Mouse (Mus musculus) erythroblast, embryonic 14.5 days (primary cell): ENCODE results near the gene E4f1. TPM values are rescaled to one million over a fixed set of nuclear protein-coding genes. Genes with fewer than 3 reads are reported as not detected.

Source experiments
- H3K27me3 ChIP-seq: 2 replicates; pipeline ENCODE4 v1.6.1; 2012; ENCODE audit warnings: inconsistent platforms; ENCODE audit not compliant: control insufficient read depth
- H3K36me3 ChIP-seq: 2 replicates; pipeline ENCODE4 v1.6.1; 2012; ENCODE audit warnings: mild to moderate bottlenecking, inconsistent platforms; ENCODE audit not compliant: control insufficient read depth
- H3K4me1 ChIP-seq: 2 replicates; pipeline ENCODE4 v1.6.1; 2012; ENCODE audit warnings: inconsistent platforms; ENCODE audit not compliant: control insufficient read depth
- H3K4me3 ChIP-seq: replicated peaks from 2 replicates; pipeline ENCODE3; 2012; ENCODE audit warnings: moderate library complexity, mild to moderate bottlenecking, inconsistent platforms
- H3K9me3 ChIP-seq: 2 replicates; pipeline ENCODE4 v1.6.1; 2012; ENCODE audit warnings: low read length, inconsistent platforms, mixed read lengths; ENCODE audit not compliant: control insufficient read depth
- GATA1 ChIP-seq: IDR thresholded peaks from 2 replicates; pipeline ENCODE4 v1.6.1; 2012; ENCODE audit warnings: low read length, inconsistent platforms, mixed read lengths
- TAL1 ChIP-seq: IDR thresholded peaks from 3 replicates; pipeline ENCODE4 v1.6.1; 2012; ENCODE audit warnings: low read length, inconsistent platforms, mixed read lengths
- polyA plus RNA-seq: library from polyadenylated mRNA; stranded (reverse); fragments of >175 nt; gene quantifications from 2 replicates; pipeline ENCODE4 v1.2.3, GENCODE M21; 2012

The E4f1 gene
- polyA plus RNA-seq, 1 experiment: 6.2 TPM

DNA sequence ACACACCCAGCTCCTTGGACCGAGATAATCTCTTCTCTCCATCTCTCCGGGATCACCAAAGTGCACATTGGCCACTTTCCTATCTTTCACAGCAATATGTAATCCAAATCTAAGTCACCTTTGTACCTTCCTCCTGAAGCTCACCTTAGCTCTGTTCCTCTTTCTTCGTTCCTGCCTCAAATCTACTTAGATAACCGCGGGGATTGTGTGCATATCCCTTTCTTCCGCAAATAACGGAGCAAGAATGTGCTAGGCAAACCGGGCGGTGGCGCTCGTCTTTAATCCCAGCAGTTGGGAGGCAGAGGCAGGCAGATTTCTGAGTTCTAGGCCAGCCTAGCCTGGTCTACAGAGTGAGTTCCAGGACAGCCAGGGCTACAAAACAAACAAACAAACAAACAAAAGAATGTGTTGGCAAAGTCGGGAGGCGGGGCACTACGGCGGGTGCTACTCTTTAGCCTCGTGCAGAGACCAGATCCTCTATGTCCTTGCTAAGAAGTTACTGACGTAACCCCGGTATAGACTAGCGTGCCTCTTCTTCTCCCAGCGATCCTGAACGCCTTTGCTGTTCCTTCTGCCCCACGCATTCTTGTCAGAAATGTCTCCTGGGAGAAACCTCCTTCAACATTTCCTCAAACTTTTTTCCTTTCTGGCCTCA, 56.4 kb downstream of the E4f1 start:
- Histone ChIP-seq H3K4me1 (peaks cover 46% of the 10 kb centered on the region), H3K4me3 (peak overlapping the region; percentile 99), H3K36me3 (peaks cover 75% of the 10 kb centered on the region), H3K27me3 (no peaks in the 10 kb centered on the region), H3K9me3 (no peaks in the 10 kb centered on the region)
- peak; percentile 77 for TF ChIP-seq GATA1
- no peak for TF ChIP-seq TAL1

DNA sequence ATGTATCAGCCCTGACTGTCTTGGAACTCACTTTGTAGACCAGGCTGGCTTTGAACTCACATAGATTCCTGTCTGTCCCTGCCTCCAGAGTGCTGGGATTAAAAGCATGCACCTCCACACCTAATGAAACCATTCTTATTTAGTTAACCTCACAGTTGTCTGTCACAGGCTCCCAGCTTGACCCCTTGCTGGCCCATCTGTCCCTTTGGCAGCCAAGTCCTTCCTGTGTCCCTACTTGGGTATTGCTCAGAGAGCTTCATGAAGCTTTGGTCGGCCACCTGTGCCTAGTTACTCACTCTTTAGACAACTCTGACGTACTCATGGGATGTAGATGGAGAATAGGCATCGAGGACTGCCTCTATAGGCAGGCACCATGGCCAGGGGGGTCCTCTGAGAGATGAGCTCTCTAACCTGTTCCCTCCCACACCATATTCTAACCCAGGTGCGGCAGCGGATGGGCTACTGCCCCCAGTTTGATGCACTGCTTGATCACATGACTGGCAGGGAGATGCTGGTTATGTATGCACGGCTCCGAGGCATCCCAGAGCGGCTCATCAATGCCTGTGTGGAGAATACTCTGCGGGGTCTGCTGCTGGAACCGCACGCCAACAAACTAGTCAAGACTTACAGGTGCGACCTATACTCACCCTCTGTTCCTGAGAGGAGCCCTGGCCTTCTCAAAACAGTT, 62.9 kb downstream of the E4f1 start:
- H3K4me1 ChIP-seq: peaks cover 4% of the 10 kb centered on the region

DNA sequence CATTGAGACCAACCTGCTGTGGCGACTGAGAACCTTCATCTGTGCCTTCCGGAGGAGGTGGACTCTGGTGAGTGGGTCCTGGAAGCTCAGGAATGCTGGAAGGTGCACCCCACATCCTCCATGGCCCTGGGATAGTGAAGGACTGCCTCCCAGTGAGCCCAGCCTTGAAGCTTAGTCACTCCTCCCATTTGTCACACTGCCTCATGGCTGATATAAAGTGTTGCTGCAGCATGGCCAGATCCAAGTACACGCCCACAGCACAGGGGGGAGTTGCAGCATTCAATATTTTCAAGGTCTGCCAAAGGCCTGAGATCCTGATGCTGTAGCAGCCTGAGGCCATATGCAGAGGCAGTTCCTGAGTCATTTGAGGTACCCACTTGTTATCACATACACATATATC, 67.7 kb downstream of the E4f1 start:
- TF ChIP-seq GATA1 (no peak), TAL1 (no peak)
- H3K4me3 ChIP-seq: no peak overlapping the region
- no peaks in the 10 kb centered on the region for H3K27me3 ChIP-seq
- peaks cover 92% of the 10 kb centered on the region for H3K36me3 ChIP-seq
- H3K9me3 ChIP-seq: no peaks in the 10 kb centered on the region
- peaks cover 2% of the 10 kb centered on the region for H3K4me1 ChIP-seq

More for the DNA sequence above, 62.9 kb downstream of the E4f1 start:
- TF ChIP-seq GATA1 (no peak), TAL1 (no peak)
- Histone ChIP-seq H3K9me3 (no peaks in the 10 kb centered on the region), H3K27me3 (no peaks in the 10 kb centered on the region), H3K36me3 (peaks cover 90% of the 10 kb centered on the region), H3K4me3 (no peak overlapping the region)

DNA sequence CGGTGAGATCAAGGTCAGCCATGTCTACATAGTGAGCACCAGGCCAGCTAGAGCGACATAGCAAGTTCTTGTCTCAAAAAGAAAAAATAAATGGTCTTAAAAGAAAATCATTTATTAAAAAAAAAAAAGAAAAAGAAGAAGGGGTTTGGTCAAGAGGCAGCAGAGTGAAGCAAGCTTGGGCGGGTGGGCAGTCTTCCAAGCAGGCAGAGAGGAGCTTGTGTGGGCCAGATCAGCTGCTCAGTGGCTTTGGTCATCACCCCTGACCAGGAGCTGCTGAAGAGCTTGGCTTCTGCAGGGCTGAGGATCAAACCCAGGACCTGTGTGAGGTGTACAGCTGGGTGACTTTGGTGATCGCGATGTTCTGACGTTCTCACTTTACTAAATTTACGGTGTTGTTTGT, 75.7 kb downstream of the E4f1 start:
- Histone ChIP-seq H3K9me3 (no peaks in the 10 kb centered on the region), H3K4me1 (peaks cover 2% of the 10 kb centered on the region; the same call in 1 of the 2 replicates), H3K4me3 (no peak overlapping the region), H3K36me3 (peaks cover 87% of the 10 kb centered on the region), H3K27me3 (no peaks in the 10 kb centered on the region)
- TF ChIP-seq TAL1 (no peak), GATA1 (no peak)

Other genes with a start within 250 kb of the E4f1 start
- 5.8 and 7.7 TPM in 2 replicates for gene Tedc2, start 249.5 kb downstream of the E4f1 start, polyA plus RNA-seq
- 14.4 and 15.8 TPM in 2 replicates for gene Ccnf, start 218.8 kb downstream of the E4f1 start, polyA plus RNA-seq
- not detected in 2 replicates for gene Abca17, start 119.2 kb downstream of the E4f1 start, polyA plus RNA-seq
- gene Abca3, start 118.4 kb downstream of the E4f1 start, polyA plus RNA-seq: 1.7 TPM in 2 replicates
- 18.1 and 24.0 TPM in 2 replicates for gene Rnps1, start 55.7 kb downstream of the E4f1 start, polyA plus RNA-seq
- gene Eci1, start 43.7 kb downstream of the E4f1 start, polyA plus RNA-seq: 9.3 and 10.6 TPM in 2 replicates
- 0.15 TPM in 1 of 2 replicates, not detected in the other for gene Dnase1l2, start 27.2 kb downstream of the E4f1 start, polyA plus RNA-seq
- 13.0 and 15.1 TPM in 2 replicates for gene Pgp, start 79 bp upstream of the E4f1 start, polyA plus RNA-seq
- gene Bricd5, start 3.6 kb upstream of the E4f1 start, polyA plus RNA-seq: not detected in 2 replicates
- gene Mlst8, start 8.8 kb upstream of the E4f1 start, polyA plus RNA-seq: 1.4 and 1.7 TPM in 2 replicates
- gene Caskin1, start 18.3 kb upstream of the E4f1 start, polyA plus RNA-seq: not detected in 2 replicates
- gene Traf7, start 57.6 kb upstream of the E4f1 start, polyA plus RNA-seq: 11.3 and 12.7 TPM in 2 replicates
- 0.09 TPM in 1 of 2 replicates, not detected in the other for gene Rab26, start 63.9 kb upstream of the E4f1 start, polyA plus RNA-seq
- gene Pkd1, start 79.5 kb upstream of the E4f1 start, polyA plus RNA-seq: 0.14 and 0.21 TPM in 2 replicates
- 4.0 and 5.2 TPM in 2 replicates for gene Tsc2, start 162.3 kb upstream of the E4f1 start, polyA plus RNA-seq
- gene Nthl1, start 162.4 kb upstream of the E4f1 start, polyA plus RNA-seq: 0.04 and 0.23 TPM in 2 replicates
- gene Slc9a3r2, start 180.0 kb upstream of the E4f1 start, polyA plus RNA-seq: 0.04 and 0.18 TPM in 2 replicates
- gene Npw, start 188.1 kb upstream of the E4f1 start, polyA plus RNA-seq: not detected in 2 replicates
- 7.3 and 7.6 TPM in 2 replicates for gene Zfp598, start 199.4 kb upstream of the E4f1 start, polyA plus RNA-seq
- gene Syngr3, start 219.6 kb upstream of the E4f1 start, polyA plus RNA-seq: not detected in 2 replicates
- 6.4 and 9.0 TPM in 2 replicates for gene Gfer, start 225.8 kb upstream of the E4f1 start, polyA plus RNA-seq
- 0.02 TPM in 1 of 2 replicates, not detected in the other for gene Noxo1, start 225.9 kb upstream of the E4f1 start, polyA plus RNA-seq
- 1.1 and 1.8 TPM in 2 replicates for gene Tbl3, start 237.3 kb upstream of the E4f1 start, polyA plus RNA-seq
- 0.19 TPM in 1 of 2 replicates, not detected in the other for gene Rnf151, start 247.8 kb upstream of the E4f1 start, polyA plus RNA-seq
- 143 and 504 TPM in 2 replicates for gene Rps2, start 247.8 kb upstream of the E4f1 start, polyA plus RNA-seq